In the genomic region with DNA sequence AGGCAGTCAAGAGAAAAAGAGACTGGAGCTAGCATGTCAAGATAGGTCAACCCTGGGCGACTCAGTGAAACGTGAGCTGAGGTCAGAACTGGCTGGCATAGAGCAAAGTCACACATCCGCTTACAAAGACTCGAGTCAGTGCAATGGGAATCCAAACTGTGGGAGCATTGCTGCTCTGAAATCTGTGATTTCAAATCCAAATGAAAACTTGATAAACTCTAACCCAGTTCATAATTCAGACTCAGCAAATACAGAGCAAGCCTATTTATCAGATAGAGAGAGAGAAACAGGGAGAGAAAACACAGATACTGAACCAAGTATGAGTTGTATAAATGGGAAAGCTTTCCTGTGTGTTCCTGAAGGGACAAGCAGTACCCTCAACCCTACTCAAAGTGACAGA, we compare ENCODE assay signal across 30 mouse cellular contexts. TPM values are rescaled to one million over a fixed set of nuclear protein-coding genes. Genes with fewer than 3 reads are reported as not detected.
"Had no signal": no experiment of that assay in that cellular context is flagged by ENCODE, and none has a peak within 500 bp of the region (broad histone marks: within the 10 kb centered on the region; RNA-seq: fewer than 3 reads in every experiment).

A gene (plus strand): TSS at position 301 of the 400 bp plus-strand sequence.

- H3K4me1 ChIP-seq: embryonic facial prominence, embryonic 10.5 days; embryonic facial prominence, embryonic 12.5 days; embryonic facial prominence, embryonic 13.5 days; embryonic facial prominence, embryonic 15.5 days; forebrain, embryonic 10.5 days; forebrain, embryonic 12.5 days; forebrain, embryonic 13.5 days had no signal

- H3K4me3 ChIP-seq: embryonic facial prominence, embryonic 10.5 days; embryonic facial prominence, embryonic 12.5 days; embryonic facial prominence, embryonic 13.5 days; embryonic facial prominence, embryonic 15.5 days; erythroblast, embryonic 14.5 days; forebrain, embryonic 10.5 days; forebrain, embryonic 12.5 days; forebrain, embryonic 13.5 days; forebrain, embryonic 15.5 days; heart, adult 2 months had no signal

- H3K4me2 ChIP-seq: embryonic facial prominence, embryonic 12.5 days; embryonic facial prominence, embryonic 13.5 days; embryonic facial prominence, embryonic 15.5 days; forebrain, embryonic 12.5 days; forebrain, embryonic 13.5 days; forebrain, embryonic 15.5 days had no signal

- ATAC-seq: forebrain, embryonic 13.5 days; forebrain, embryonic 14.5 days; forebrain, embryonic 15.5 days; forebrain, embryonic 16.5 days; forebrain, postnatal 0 days had no signal

- H3K27ac ChIP-seq: embryonic facial prominence, embryonic 10.5 days; embryonic facial prominence, embryonic 12.5 days; embryonic facial prominence, embryonic 13.5 days; embryonic facial prominence, embryonic 15.5 days; forebrain, embryonic 10.5 days; forebrain, embryonic 12.5 days; forebrain, embryonic 13.5 days; forebrain, embryonic 15.5 days; heart, adult 2 months had no signal

- H3K27me3 ChIP-seq: embryonic facial prominence, embryonic 12.5 days; embryonic facial prominence, embryonic 13.5 days; embryonic facial prominence, embryonic 15.5 days; forebrain, embryonic 12.5 days; forebrain, embryonic 13.5 days; forebrain, embryonic 15.5 days had no signal

- DNase-seq: cerebellum, adult 2 months; cerebellum, adult 8-10 months; cerebellum, adult 9-10 months; cerebellum, adult 9-11 months; cerebellum, postnatal 10 days; cerebellum, postnatal 14 days; cerebellum, postnatal 25 days; cerebellum, postnatal 36 days; embryo, embryonic 11 days; forebrain, postnatal 0 days; gastrocnemius, postnatal 10 days; gastrocnemius, postnatal 25 days; gastrocnemius, postnatal 36 days; heart, adult 11 months; heart, adult 18-20 months; heart, adult 2 months had no signal

- H3K9ac ChIP-seq: embryonic facial prominence, embryonic 12.5 days; embryonic facial prominence, embryonic 13.5 days; embryonic facial prominence, embryonic 15.5 days; forebrain, embryonic 12.5 days; forebrain, embryonic 13.5 days; forebrain, embryonic 15.5 days; forebrain, postnatal 0 days had no signal

- H3K9me3 ChIP-seq: embryonic facial prominence, embryonic 10.5 days; embryonic facial prominence, embryonic 12.5 days; embryonic facial prominence, embryonic 13.5 days; embryonic facial prominence, embryonic 15.5 days; forebrain, embryonic 10.5 days; forebrain, embryonic 12.5 days; forebrain, embryonic 13.5 days; forebrain, embryonic 15.5 days had no signal

RNA-seq across cellular contexts. Expression of the gene that starts here (rescaled TPM):
- total RNA-seq: gastrocnemius, adult 18-20 months; gastrocnemius, adult 8-10 months; gastrocnemius, postnatal 25 days; gastrocnemius, postnatal 36 days; heart, adult 18-20 months; heart, adult 2 months had no signal
- polyA plus RNA-seq: gonadal fat pad, adult 2 months had no signal
